Mouse (Mus musculus): ENCODE measurements around the gene Srd5a1. TPM values are rescaled to one million over a fixed set of nuclear protein-coding genes. Genes with fewer than 3 reads are reported as not detected.

Srd5a1 gene
- polyA plus RNA-seq (2017; shearing (Covaris generic)) = 0.49 TPM

DNA sequence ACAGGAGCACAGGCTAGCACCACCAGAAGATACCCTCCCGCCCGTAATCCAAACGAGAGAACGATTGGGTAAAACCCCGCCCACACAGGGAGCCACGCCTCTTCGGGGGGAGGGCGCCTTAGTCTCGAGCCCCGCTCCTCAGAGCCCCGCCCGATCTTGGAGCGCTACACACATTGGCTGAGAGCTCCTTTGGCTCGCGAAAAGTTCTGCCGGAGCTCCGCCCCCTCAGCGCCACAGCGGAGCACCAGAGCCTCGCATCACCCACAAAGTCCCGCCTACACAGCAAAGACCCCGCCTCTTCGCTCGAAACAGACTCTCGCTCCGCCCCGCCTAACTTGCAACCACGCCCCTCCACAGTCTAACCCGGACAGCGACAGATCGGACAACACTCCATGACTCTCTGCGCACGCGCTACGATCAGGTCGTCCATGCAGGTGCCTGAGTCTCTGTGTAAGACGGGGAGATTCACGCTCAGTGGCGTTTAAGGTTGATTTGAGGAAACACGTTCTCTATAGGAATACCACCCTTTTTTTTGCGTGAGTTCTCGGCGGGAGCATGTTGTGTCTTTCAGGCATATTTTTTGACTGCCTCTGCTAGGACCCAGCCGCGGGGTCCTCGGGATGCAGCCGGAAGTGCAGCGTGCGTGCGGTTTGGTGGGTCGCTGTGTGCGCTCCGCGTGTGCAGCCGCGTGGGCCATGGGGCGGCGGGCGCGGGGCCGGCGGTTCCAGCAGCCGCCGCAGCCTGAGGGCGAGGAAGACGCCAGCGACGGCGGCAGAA is at the start of gene Srd5a1:
TSS of gene Srd5a1 (minus strand) at position 45 of the 777 bp plus-strand sequence.

GRCm38 (mm10) chr13:69534334-69534653 is 76.9 kb downstream of the Srd5a1 start, which contains the start of gene Tent4a:
TSS of gene Tent4a (minus strand) at chr13:69534617.

DNA sequence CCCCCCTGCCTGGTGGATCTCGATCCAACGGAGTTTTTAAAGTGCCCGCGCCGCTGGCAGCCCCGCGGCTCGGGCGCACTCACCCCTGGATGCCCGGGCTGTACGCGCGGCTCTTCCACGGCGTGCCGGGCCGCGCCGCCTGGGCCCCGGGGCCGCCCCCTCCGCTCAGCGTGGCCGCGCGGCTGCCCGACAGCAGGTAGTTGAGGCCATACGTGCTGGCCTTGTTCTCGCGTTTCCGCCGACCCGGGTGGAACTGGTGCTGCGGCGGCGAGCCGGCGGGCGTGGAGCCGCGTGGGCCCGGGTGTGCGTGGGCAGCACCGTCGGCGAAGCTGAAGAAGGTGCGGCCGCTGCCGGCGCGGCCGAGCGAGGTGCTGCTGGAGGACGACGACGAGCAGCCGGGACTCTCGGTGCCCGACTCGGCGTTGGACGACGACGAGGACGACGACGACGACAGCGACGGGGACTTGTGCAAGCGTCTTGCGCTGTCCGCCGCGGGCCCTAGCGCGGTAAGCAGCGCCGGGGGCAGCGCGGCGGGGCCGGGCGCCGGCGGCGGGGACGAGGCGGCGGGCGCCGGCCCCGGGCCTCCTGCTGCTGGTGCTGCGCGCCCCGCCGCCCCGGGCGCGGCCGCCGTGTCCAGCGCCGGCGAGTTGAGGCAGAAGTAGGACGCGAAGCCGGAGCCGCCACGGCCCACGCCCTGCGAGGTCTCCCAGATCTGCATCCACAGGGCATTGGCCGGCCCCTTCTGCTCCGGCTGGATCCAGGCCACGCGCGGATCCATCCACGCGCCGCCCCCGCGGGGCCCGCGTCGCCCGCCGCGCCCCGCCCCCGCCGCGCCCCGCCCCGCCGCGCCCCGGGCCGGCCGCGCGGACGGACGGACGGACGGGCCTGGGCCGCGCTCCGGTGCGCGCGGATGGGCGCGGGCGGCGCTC is 77.6 kb downstream of the Srd5a1 start, which contains the start of gene Nsun2:
TSS of gene Nsun2 (plus strand) at position 342 of the 929 bp plus-strand sequence.

Other genes with a start within 250 kb of the Srd5a1 start
- gene Nsun2, start 77.7 kb downstream of the Srd5a1 start, polyA plus RNA-seq (2017; shearing (Covaris generic)) = 153 TPM
- gene Tent4a, start 76.8 kb downstream of the Srd5a1 start, polyA plus RNA-seq (2017; shearing (Covaris generic)) = 14.8 TPM
- gene Ube2ql1, start 128.4 kb upstream of the Srd5a1 start, polyA plus RNA-seq (2017; shearing (Covaris generic)) = not detected
- 110 TPM for gene Med10, start 191.0 kb upstream of the Srd5a1 start, polyA plus RNA-seq (2017; shearing (Covaris generic))